Mouse (Mus musculus) bone marrow, adult 2 months (tissue): ENCODE data around the gene Ccnf. TPM values are rescaled to one million over a fixed set of nuclear protein-coding genes. Genes with fewer than 3 reads are reported as not detected.

Source experiments
- H3K27ac ChIP-seq: fragments of 200-500 bp; 2 replicates; pipeline ENCODE4 v1.5.1; 2012; ENCODE audit warnings: low read depth, mild to moderate bottlenecking, control low read depth, inconsistent platforms, low read length; ENCODE audit not compliant: control insufficient read depth, poor library complexity, insufficient read depth
- H3K4me1 ChIP-seq: fragments of 200-500 bp; 2 replicates; pipeline ENCODE4 v1.6.1; 2011; ENCODE audit warnings: low read length; ENCODE audit not compliant: control insufficient read depth, insufficient read depth
- H3K4me3 ChIP-seq: fragments of 200-500 bp; replicated peaks from 2 replicates; pipeline ENCODE3; 2011; ENCODE audit warnings: mild to moderate bottlenecking, low read depth, low read length, control low read depth; ENCODE audit not compliant: control insufficient read depth
- CTCF ChIP-seq: fragments of 200-500 bp; IDR thresholded peaks from 2 replicates; pipeline ENCODE4 v1.5.1; 2011; ENCODE audit warnings: low read length, control low read depth; ENCODE audit not compliant: control insufficient read depth, insufficient read depth
- POLR2A ChIP-seq: fragments of 200-500 bp; IDR thresholded peaks from 2 replicates; pipeline ENCODE4 v1.6.1; 2011; ENCODE audit warnings: low read depth, mild to moderate bottlenecking, control low read depth, low read length, borderline replicate concordance; ENCODE audit not compliant: control insufficient read depth
- WGBS: fragments of 180-500 bp; shearing (Covaris S2); methylation state at CpG from one replicate; pipeline ENCODE4 v1.1.7; 2018; 5-methylcytosine and 5-hydroxymethylcytosine counted together
- polyA plus RNA-seq: library from polyadenylated mRNA; stranded (reverse); fragments of >200 nt; gene quantifications from 2 replicates; pipeline ENCODE4 v1.2.4, GENCODE M21; 2011; ENCODE audit warnings: low replicate concordance; ENCODE audit not compliant: missing spikeins, insufficient read depth, insufficient read length

The Ccnf gene
- 58.4 and 73.9 TPM in 2 replicates for polyA plus RNA-seq

GRCm38 (mm10) chr17:24251320-24252069, at the start of gene Ccnf:
Gene Ccnf (minus strand): TSS chr17:24251484.
- under 1% methylated on average over 48 of the region's 48 CpGs for WGBS
- Histone ChIP-seq H3K27ac (peak within 1 kb of the TSS; percentile 86), H3K4me3 (peak within 1 kb of the TSS; percentile 85), H3K4me1 (no peaks in the 10 kb centered on the region)
- TF ChIP-seq CTCF, result peak; percentile 17; the same call in 1 of the 2 replicates
- TF ChIP-seq POLR2A, result peak; percentile 93

DNA sequence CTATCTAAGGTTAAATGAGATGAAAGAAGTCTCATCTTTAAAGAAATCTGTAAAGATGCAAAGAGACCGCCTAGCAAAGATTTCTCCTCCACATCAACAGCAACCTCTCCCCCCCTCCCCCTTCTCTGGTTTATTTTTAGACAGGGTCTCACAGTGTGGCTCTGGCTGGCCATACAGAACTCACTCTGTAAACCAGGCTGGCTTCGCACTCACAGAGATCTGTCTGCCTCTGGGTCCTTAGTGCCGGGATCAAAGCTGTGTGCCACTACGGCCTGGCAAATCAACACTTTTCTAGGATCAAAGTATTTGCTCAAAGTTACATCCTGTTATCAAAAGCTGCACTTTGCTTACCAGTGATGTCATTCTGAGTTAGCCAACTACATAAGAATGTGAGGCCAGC, 49.4 kb upstream of the Ccnf start:
- TF ChIP-seq POLR2A, result no peak
- TF ChIP-seq CTCF, result no peak
- H3K4me1 ChIP-seq, result no peaks in the 10 kb centered on the region
- WGBS, result 82% methylated on average over 4 of the region's 4 CpGs
- H3K27ac ChIP-seq, result no peak overlapping the region
- no peak overlapping the region for H3K4me3 ChIP-seq

- no peak overlapping the region for H3K4me3 ChIP-seq
- H3K27ac ChIP-seq, result no peak overlapping the region
- WGBS, result 22% methylated on average over 5 of the region's 5 CpGs
- TF ChIP-seq POLR2A (no peak), CTCF (no peak)
- H3K4me1 ChIP-seq, result no peaks in the 10 kb centered on the region
These were observed 38.1 kb upstream of the Ccnf start for GRCm38 (mm10) chr17:24289338-24289737.

DNA sequence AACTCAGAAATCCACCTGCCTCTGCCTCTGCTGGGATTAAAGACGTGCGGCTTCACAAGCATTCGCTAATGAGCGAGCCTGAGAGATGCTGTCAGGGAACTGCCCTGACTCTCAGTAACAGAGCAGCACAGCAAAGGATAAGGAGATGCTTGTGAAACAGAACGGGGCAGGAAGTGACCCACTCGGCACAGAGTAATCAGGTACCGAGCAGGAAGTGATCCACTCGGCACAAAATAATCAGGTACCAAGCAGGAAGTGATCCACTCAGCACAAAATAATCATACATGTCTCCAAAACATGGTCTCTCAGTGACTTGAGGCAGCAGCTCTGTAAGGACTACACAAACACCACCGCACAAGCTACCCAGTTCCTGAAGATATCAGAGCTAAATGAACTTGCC, 37.2 kb upstream of the Ccnf start:
- Histone ChIP-seq H3K4me3 (no peak overlapping the region), H3K27ac (no peak overlapping the region), H3K4me1 (no peaks in the 10 kb centered on the region)
- TF ChIP-seq CTCF (no peak), POLR2A (no peak)
- WGBS, result 59% methylated on average over 9 of the region's 9 CpGs

DNA sequence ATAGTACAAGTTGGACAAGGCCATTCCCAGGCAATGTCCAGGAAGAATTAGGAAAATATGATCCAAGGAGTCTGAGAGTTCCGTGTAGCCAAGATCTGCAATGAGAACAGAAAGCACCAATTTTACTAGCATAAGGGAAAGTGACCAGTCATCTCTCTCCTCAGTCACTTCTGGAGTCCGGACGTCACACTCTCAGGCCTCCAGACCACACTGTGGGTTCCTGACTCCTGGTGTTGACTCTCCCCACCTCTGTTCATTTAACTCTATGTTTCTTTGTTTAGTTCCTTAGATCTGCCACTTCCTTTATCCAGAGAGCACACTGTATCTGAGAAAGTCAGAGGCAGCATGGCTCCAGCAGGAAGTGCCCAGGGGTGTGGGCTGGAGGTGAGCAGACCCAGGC, 34.4 kb upstream of the Ccnf start:
- WGBS, result 30% methylated on average over 3 of the region's 3 CpGs
- H3K4me1 ChIP-seq, result no peaks in the 10 kb centered on the region
- H3K27ac ChIP-seq, result no peak overlapping the region
- TF ChIP-seq CTCF (no peak), POLR2A (no peak)
- H3K4me3 ChIP-seq, result no peak overlapping the region

DNA sequence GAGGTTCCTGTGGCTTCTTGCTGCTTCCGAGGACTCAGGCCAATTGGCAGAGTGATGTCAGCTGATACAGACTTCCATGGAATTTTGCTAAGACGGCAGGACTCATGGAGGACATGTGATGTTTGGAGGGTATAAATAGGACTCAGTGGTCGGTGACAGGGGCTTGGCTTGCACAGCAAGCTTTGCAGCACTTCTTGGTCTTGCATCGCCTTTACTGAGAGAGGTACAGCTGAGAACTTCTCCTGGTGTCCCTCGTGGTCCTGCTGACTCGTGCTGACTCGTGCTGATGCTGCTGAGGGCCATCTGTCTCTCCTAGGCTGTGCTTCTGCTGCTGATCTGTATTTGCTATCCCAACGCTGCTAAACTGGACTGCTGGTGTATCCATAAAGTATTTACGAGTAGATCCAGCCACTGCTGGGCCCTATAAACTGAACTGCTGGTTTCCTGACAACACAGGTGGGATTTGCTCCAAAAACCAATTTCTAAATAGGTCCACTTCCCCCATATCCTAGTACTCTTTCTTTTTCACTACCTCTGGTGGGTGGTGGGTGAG, 32.1 kb upstream of the Ccnf start:
- no peak overlapping the region for H3K4me3 ChIP-seq
- no peaks in the 10 kb centered on the region for H3K4me1 ChIP-seq
- H3K27ac ChIP-seq, result no peak overlapping the region
- TF ChIP-seq CTCF, result no peak
- no peak for TF ChIP-seq POLR2A
- WGBS, result 66% methylated on average over 9 of the region's 9 CpGs

DNA sequence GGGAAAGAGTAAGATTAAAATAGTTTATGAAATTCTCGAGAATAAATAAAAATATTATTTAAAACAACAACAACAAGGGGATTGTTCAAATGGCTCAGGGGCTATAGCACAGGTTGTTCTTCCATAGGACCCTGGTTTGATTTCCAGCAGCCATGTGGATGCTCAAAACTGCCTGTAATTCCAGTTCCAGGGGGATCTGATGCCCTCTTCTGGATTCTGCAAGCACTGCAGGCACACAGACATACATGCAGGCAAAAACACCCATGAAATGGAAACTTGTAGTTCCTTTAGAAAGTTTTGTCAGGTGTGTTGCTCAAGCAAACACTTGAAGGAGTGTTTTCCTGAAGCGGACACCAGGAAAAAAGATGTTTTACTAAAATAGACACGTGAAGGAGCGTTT, 31.4 kb upstream of the Ccnf start:
- no peak overlapping the region for H3K4me3 ChIP-seq
- WGBS, result 80% methylated on average over 4 of the region's 4 CpGs
- no peak for TF ChIP-seq POLR2A
- 0 out of 2 replicates have a peak, but pooled peaks have one; percentile 16 for TF ChIP-seq CTCF
- H3K27ac ChIP-seq, result no peak overlapping the region
- H3K4me1 ChIP-seq, result no peaks in the 10 kb centered on the region

GRCm38 (mm10) chr17:24279907-24280306, 28.6 kb upstream of the Ccnf start:
- Histone ChIP-seq H3K27ac (no peak overlapping the region), H3K4me1 (no peaks in the 10 kb centered on the region), H3K4me3 (no peak overlapping the region)
- WGBS, result 60% methylated on average over 4 of the region's 4 CpGs
- TF ChIP-seq CTCF (no peak), POLR2A (no peak)

- 50% methylated on average over 1 of the region's 1 CpGs for WGBS
- Histone ChIP-seq H3K27ac (no peak overlapping the region), H3K4me3 (no peak overlapping the region), H3K4me1 (no peaks in the 10 kb centered on the region)
- TF ChIP-seq POLR2A (no peak), CTCF (no peak)
These were observed 15.8 kb upstream of the Ccnf start for GRCm38 (mm10) chr17:24267133-24267532.
